Mouse (Mus musculus) liver, postnatal 0 days (tissue): ENCODE results near the gene Ambra1.

Experiments
- CTCF ChIP-seq: sonication (generic); IDR thresholded peaks from 2 replicates; pipeline ENCODE4 v1.5.1; 2016; ENCODE audit warnings: antibody characterized with exemption, low read depth
- EP300 ChIP-seq: IDR thresholded peaks from 2 replicates; pipeline ENCODE4 v1.6.1; 2016; ENCODE audit warnings: antibody characterized with exemption, low read depth, mild to moderate bottlenecking

DNA sequence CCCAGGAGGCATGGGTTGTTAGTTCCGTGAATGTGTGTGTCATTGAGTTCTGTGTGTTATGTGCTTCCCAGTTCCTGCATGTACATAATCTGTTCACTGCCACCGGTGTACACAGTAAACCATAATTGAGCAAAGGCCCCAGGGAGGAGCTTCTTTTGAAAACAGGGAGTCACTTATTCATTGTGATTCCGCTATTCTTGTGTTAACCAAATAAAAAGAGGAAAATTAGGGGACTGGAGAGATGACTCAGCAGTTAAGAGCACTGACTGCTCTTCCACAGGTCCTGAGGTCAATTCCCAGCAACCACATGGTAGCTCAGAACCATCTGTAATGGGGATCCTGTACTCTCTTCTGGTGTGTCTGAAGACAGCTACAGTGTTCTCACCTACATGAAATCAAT, 164.8 kb downstream of the Ambra1 start:
- TF ChIP-seq EP300 (no peak), CTCF (no peak)
